Mouse (Mus musculus) left cerebral cortex, adult 2 months (tissue): ENCODE measurements around the gene Stt3b. TPM values are rescaled to one million over a fixed set of nuclear protein-coding genes. Genes with fewer than 3 reads are reported as not detected.

Experiments used
- DNase-seq, 2 experiments: peaks; one replicate each; pipeline ENCODE4 v3.0.0; 2021 to 2022; ENCODE audit warnings: low spot score in 2 of 2, mixed read lengths in 1 of 2; ENCODE audit errors: extremely low spot score in 1 of 2
- H3K27ac ChIP-seq: fragments of 200-600 bp; 2 replicates; pipeline ENCODE4 v1.8.1; 2022
- H3K4me3 ChIP-seq: fragments of 200-600 bp; 2 replicates; pipeline ENCODE4 v1.8.1; 2022
- CTCF ChIP-seq: fragments of 200-600 bp; IDR thresholded peaks from 2 replicates; pipeline ENCODE4 v1.8.1; 2022; ENCODE audit warnings: antibody characterized with exemption, mild to moderate bottlenecking, moderate library complexity
- intact Hi-C: fragments of 180-260 bp; cut with DNase I; formaldehyde crosslinking; loops from one replicate; pipeline ENCODE4 v1.15.1; 2025
- total RNA-seq, 2 experiments: library from RNA; stranded (reverse); gene quantifications; 2 replicates each; pipeline ENCODE4 v1.2.3; 2021

Gene Stt3b
- total RNA-seq, 2 experiments from 2014 or later, result 87.7 to 92.9 TPM

GRCm38 (mm10) chr9:115229145-115229544 lies 81.1 kb downstream of the Stt3b start:
- H3K27ac ChIP-seq, result no peak overlapping the region; the same call in 1 of the 2 replicates
- no peak for DNase-seq
- intact Hi-C loops, result no loop called here
- H3K4me3 ChIP-seq, result no peak overlapping the region
- TF ChIP-seq CTCF, result no peak

- no peak for TF ChIP-seq CTCF
- DNase-seq, result no peak
- intact Hi-C loops, result no loop called here
- Histone ChIP-seq H3K4me3 (no peak overlapping the region), H3K27ac (no peak overlapping the region)
Measured at GRCm38 (mm10) chr9:115224744-115225354, 85.4 kb downstream of the Stt3b start.

DNA sequence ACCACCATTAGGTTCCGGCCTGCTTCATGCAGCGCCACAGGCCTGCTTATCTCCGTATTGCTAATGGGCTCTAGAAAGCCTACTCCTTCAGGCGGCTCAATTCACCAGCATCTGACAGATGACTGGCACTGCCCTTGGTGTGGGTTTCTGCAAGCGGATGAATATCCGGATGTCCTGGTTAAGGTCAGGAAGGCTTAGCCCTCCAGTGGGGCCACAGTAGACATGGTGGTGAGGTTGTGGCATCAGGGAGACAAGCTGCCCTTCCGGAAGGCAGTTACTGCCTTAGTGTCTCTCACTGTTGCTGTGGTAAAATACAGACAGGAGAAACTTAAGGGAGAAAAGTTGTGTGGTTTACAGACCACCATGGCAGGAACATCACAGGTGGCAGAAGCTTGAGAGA lies 89.0 kb downstream of the Stt3b start:
- intact Hi-C loops, result no loop called here
- no peak for TF ChIP-seq CTCF
- no peak overlapping the region for H3K4me3 ChIP-seq
- no peak overlapping the region for H3K27ac ChIP-seq
- no peak for DNase-seq

DNA sequence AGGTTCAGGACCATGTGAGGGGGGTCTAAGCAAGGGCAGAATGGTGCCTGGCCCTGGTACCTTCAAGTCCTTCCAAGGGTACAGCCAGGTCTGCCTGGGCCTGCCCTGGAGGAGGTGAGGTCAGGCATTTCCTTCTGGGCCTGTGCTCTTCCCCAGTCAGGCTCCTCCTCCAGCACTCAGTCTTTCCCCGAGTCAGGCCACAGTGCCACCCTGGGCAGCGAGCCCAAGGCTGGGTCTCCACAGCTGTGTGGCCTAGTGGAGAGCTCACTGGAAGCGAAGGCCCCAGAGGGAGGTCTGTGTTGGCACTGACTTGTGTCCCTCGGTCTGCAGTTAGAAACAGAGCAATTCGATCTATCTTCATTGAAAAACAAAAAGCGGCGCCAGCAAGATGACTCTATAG lies 89.8 kb downstream of the Stt3b start:
- TF ChIP-seq CTCF, result no peak
- H3K27ac ChIP-seq, result no peak overlapping the region
- H3K4me3 ChIP-seq, result no peak overlapping the region
- intact Hi-C loops, result no loop called here
- no peak for DNase-seq

DNA sequence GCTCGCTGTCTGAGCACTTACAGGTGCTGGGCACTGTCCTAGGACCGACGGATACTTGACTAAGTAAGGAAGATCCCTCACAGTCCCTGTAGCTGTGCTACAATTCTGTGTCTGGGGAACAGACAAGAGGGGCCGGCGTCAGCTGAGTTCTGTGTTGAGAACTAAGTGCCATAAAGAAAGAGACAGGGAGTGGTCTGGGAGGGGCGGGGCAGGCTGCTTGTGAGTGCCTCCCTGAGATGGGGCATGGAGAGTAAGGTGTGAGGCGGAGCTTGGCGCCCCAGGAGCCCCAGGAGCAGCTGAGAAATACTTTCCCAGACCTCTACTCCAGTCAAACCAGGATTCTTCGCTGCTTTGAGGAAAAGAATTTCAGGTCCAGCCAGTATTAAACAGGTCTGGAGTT lies 92.2 kb downstream of the Stt3b start:
- no peak for DNase-seq
- Histone ChIP-seq H3K27ac (no peak overlapping the region), H3K4me3 (no peak overlapping the region)
- intact Hi-C loops, result no loop called here
- TF ChIP-seq CTCF, result no peak

DNA sequence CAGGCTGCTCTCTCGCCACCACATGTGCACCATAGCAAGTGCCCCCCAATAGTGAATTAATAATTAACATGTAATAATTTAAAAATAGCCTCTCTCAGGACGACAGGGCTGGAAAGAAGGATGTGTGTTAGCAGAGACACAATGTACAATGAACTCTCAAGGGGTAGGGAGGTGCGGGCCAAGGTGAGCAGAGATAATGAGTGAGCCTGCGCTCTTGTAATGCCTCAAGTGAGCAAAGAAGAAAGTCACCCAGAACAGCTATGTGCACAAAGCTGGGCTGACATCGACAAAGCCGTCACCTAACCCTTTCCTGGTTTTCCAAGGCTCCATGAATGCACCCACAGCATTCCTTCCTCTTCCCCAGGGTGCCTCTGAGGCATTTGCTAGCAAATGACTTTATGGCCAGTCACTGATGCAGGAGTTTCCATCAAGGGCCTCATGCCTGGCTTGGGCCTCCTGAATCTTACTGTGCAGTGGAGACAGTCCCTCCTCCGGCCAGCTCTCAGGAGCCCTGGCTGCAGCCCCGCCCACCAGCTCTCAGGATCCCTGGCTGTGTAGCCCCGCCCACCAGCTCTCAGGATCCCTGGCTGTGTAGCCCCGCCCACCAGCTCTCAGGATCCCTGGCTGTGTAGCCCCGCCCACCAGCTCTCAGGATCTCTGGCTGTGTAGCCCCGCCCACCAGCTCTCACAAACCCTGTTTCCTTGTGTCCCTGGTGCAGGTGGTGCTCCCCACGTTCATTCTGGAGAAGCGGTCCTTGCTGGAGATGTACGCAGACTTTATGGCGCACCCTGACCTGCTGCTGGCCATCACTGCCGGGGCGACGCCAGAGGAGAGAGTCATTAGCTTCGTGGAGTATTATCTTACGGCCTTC lies 94.2 kb downstream of the Stt3b start:
- no peak for TF ChIP-seq CTCF
- no peak overlapping the region for H3K4me3 ChIP-seq
- intact Hi-C loops, result no loop called here
- DNase-seq, result no peak
- no peak overlapping the region for H3K27ac ChIP-seq

DNA sequence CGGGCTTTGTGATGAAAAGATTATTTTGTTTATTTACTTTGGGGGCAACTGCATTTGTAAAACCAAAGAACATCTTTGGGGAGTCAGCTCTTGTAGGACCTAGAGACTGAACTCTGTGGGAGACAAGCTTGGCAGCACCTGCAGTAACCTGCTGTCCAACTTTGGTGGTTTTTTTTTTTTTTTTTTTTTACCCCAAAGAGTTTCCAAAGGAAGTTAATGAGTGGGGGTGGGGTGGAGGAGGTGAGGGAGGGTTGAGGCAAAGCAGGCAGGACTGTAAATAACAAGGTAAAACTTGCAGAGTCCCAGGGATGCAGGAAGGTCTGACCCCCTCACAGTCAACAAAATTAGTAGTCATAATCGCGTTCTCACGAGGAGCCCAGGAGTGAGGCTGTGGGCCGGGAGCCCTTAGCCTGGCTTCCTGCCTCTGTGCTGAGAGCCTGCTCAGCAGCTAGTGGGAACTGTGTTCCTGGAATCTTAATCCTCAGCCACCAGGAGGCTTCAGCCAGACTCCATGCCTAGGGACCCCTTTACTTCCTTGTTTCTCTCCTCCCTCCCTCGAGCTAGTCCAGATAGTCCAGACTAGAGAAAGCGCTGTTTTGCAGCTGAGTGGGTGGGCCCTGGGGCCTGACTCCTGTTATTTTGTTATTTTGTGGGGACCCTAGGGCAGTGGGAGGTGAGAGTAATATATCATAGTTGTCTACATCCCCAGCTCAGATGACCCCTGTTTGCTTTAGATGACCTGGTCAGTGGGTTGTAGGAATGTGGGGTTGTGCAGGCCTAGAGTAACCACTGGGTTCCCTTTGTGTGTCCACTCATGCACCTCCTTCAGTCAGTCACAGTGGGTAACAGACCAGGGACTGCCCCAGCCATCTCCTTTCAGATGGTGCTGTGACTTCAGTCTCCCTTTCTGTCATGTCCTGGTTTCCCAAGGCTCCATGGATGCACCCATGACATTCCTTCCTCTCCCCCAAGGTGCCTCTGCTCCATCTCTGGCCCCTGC lies 95.3 kb downstream of the Stt3b start:
- no peak for DNase-seq
- TF ChIP-seq CTCF, result no peak; the same call in 1 of the 2 replicates
- H3K4me3 ChIP-seq, result no peak overlapping the region
- no peak overlapping the region for H3K27ac ChIP-seq
- intact Hi-C loops, result no loop called here

DNA sequence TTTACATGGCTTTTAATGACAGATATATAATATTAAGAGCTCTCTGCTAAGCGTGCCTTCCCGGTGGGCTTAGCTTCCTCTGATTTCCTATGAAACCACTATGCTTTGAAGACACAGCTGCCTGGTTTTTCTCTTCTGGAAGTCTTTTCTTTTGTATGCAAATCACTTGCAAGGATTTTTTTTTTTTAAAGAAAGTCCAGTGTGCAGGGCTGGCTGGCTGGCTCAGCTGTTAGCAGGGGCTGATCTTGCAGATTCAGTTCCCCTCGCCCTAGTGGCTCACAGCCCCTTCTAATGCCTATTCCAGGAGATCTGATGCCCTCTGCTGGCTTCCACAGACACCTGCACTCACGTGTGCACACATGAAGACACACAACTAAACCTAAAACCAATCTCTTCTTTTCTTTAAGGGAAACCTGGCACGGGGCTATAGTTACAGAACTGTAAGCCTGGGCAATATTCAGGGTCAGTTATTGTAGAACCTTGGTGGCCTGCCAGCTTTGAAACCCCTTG lies 96.4 kb downstream of the Stt3b start:
- intact Hi-C loops, result no loop called here
- no peak overlapping the region for H3K4me3 ChIP-seq
- TF ChIP-seq CTCF, result no peak; the same call in 1 of the 2 replicates
- no peak overlapping the region for H3K27ac ChIP-seq
- no peak for DNase-seq

GRCm38 (mm10) chr9:115210535-115210934 lies 99.7 kb downstream of the Stt3b start:
- no peak for TF ChIP-seq CTCF
- intact Hi-C loops, result no loop called here
- no peak for DNase-seq

DNA sequence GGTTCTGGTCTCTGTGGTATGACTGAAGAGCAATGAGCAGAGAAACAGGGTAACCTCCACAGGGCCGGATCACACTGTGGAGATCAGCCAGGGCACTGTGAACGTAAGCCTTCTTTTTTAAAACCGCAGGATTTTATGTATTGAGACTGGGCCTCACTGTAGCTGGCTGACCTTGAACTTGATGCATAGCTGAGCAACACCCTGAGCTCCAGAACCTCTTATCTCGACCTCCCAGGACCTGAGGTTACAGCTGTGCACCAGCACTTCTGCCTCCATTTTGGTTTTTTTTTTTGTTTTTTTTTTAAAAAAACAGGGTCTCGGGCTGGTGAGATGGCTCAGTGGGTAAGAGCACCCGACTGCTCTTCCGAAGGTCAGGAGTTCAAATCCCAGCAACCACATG lies 100.5 kb downstream of the Stt3b start:
- intact Hi-C loops, result no loop called here
- Histone ChIP-seq H3K4me3 (no peak overlapping the region), H3K27ac (no peak overlapping the region)
- no peak for TF ChIP-seq CTCF
- DNase-seq, result no peak

More at GRCm38 (mm10) chr9:115210535-115210934, 99.7 kb downstream of the Stt3b start:
- H3K27ac ChIP-seq, result no peak overlapping the region
- no peak overlapping the region for H3K4me3 ChIP-seq

DNA sequence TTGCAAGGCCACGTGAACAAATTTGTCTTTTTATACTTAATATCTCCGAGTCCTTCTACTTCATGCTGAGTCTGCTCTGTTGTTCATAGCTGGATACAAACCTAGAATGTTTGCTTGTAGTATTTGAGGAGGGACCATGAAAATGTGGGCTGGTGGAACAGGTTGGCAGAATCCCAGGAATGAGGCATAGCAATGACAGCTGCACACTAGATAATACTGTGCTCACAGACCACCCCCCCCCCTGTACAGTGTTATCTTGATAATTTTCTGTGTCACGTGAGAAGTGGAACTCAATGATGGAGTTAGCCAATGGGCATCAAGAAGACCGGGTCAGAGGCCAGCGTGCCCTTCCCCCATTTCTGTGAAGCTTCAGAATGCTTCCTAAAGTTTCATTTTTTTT lies 104.0 kb downstream of the Stt3b start:
- no peak for DNase-seq
- intact Hi-C loops, result no loop called here
- no peak overlapping the region for H3K4me3 ChIP-seq
- TF ChIP-seq CTCF, result no peak
- H3K27ac ChIP-seq, result no peak overlapping the region
